Mouse (Mus musculus) hindbrain, embryonic 13.5 days (tissue): Measurements from ENCODE around the gene Akr1c18. TPM values are rescaled to one million over a fixed set of nuclear protein-coding genes. Genes with fewer than 3 reads are reported as not detected.
"Not testable (repeated sequence)": the region's sequence is repeated elsewhere in the genome, so short reads cannot be mapped to it uniquely, and the experiment has no call there.

ENCODE experiments used
- ATAC-seq: fragments of 200-750 bp; cut with Nextera tagmentation; 2 replicates; pipeline ENCODE4 v1.8.0; 2017; ENCODE audit warnings: moderate TSS enrichment; ENCODE audit not compliant: low FRiP score
- H3K27ac ChIP-seq: fragments of 300-500 bp; sonication (generic); 2 replicates; pipeline ENCODE4 v1.5.1; 2015; ENCODE audit warnings: inconsistent platforms, mild to moderate bottlenecking, moderate library complexity
- H3K27me3 ChIP-seq: fragments of 300-500 bp; sonication (generic); 2 replicates; pipeline ENCODE4 v1.6.1; 2015; ENCODE audit warnings: mild to moderate bottlenecking, inconsistent platforms
- H3K36me3 ChIP-seq: fragments of 300-500 bp; sonication (generic); 2 replicates; pipeline ENCODE4 v1.6.1; 2015; ENCODE audit warnings: mild to moderate bottlenecking, inconsistent platforms
- H3K4me1 ChIP-seq: fragments of 300-500 bp; sonication (generic); replicated peaks from 2 replicates; pipeline ENCODE4 v1.6.1; 2015; ENCODE audit warnings: inconsistent platforms
- H3K4me2 ChIP-seq: fragments of 300-500 bp; sonication (generic); 2 replicates; pipeline ENCODE4 v1.6.1; 2015; ENCODE audit warnings: inconsistent platforms, mild to moderate bottlenecking, moderate library complexity
- H3K4me3 ChIP-seq: fragments of 300-500 bp; sonication (generic); 2 replicates; pipeline ENCODE4 v1.5.1; 2015; ENCODE audit warnings: mild to moderate bottlenecking, inconsistent platforms
- H3K9ac ChIP-seq: fragments of 300-500 bp; sonication (generic); 2 replicates; pipeline ENCODE4 v1.6.1; 2015; ENCODE audit warnings: mild to moderate bottlenecking, inconsistent platforms
- H3K9me3 ChIP-seq: fragments of 300-500 bp; sonication (generic); 2 replicates; pipeline ENCODE4 v1.6.1; 2016; ENCODE audit warnings: inconsistent platforms
- WGBS: fragments of 180-500 bp; shearing (Covaris S2); methylation state at CpG from one replicate; pipeline ENCODE4 v1.1.7; 2015; 5-methylcytosine and 5-hydroxymethylcytosine counted together
- polyA plus RNA-seq: library from polyadenylated mRNA; unstranded; fragments of >200 nt; fragmentation: Nextera tagmentation; extraction: Ambion mirVana; gene quantifications from 2 replicates; pipeline ENCODE4 v1.2.1, GENCODE M21; 2015

Akr1c18 gene
- not detected in 2 replicates for polyA plus RNA-seq

DNA sequence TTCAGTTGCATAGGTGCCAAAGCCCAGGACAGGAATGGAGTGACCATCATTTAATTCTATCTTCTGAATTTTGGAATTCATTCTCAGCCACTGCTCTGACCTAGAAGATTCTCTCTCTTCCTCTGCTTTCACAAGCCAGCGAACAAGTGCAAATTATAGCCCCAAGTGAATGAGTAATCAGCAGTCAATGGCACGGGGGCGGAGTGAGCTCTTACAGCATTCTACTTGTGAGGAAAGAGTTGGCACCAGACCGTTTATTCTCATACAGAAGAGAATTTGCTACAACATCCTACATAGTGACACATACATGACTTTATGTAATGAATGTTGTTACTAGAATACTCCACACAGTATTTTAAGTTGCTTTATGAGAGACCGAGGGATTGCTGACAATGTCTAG lies at the start of gene Akr1c18:
TSS of gene Akr1c18 (minus strand) at position 137 of the 400 bp plus-strand sequence.
- Histone ChIP-seq H3K4me3 (no peak within 1 kb of the TSS), H3K27ac (no peak within 1 kb of the TSS), H3K4me2 (no peak within 1 kb of the TSS), H3K9me3 (no peaks in the 10 kb centered on the region), H3K36me3 (no peaks in the 10 kb centered on the region), H3K9ac (no peak within 1 kb of the TSS), H3K27me3 (no peaks in the 10 kb centered on the region), H3K4me1 (no peaks in the 10 kb centered on the region)
- no peak for ATAC-seq
- WGBS = 81% methylated on average over 5 of the region's 5 CpGs

DNA sequence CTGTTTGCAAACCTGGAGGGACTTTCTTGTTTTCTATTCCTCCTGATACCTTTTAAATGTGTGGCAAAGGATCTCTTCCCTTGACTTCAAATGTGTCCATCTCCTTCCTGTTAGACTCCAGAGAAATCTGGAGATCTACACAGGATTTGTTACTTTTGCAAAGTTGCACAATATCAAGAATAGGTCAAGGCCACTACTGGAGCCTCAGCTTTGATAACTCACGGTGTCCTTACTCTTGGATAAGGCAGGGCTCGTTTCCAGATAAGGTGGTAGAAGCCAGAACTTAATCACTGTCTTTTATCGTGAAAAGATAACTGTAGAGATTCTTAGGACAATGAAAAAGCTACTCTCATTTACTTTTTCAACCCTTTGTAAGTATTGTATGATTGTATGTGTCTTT lies 42.1 kb upstream of the Akr1c18 start:
- no peaks in the 10 kb centered on the region for H3K27me3 ChIP-seq
- no peaks in the 10 kb centered on the region for H3K9me3 ChIP-seq
- no peaks in the 10 kb centered on the region for H3K36me3 ChIP-seq
- H3K4me3 ChIP-seq = no peak overlapping the region
- no peak overlapping the region for H3K4me2 ChIP-seq
- no peak overlapping the region for H3K27ac ChIP-seq
- H3K4me1 ChIP-seq = no peaks in the 10 kb centered on the region
- 80% methylated on average over 3 of the region's 3 CpGs for WGBS
- no peak overlapping the region for H3K9ac ChIP-seq
- no peak for ATAC-seq

DNA sequence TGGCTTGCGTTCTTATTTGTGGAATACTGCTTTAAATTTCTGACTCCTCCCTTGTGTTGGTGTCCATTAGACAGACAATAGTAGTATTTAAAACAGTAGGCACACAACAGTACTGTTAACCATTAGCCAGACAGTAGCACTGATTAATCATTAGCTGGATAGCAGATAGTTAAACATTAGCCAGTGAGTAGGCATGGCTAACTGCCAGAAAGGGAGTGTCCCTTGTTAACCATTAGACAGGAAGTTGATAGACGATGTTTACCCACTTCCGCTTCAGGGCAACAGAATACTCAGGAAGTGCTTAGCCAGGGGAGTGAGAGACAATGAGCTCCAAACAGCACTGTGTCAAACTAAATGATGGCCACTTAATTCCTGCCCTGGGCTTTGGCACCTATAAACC lies 40.5 kb upstream of the Akr1c18 start, which contains the start of gene Akr1c13:
TSS of gene Akr1c13 (plus strand) at position 247 of the 400 bp plus-strand sequence.
- no peaks in the 10 kb centered on the region for H3K9me3 ChIP-seq
- peak within 1 kb of the TSS; percentile 10; the same call in 1 of the 2 replicates for H3K4me2 ChIP-seq
- H3K4me1 ChIP-seq = no peaks in the 10 kb centered on the region
- whole genome bisulfite sequencing = 47% methylated on average over 3 of the region's 3 CpGs
- ATAC-seq = peak; percentile 49; the same call in 1 of the 2 replicates
- H3K36me3 ChIP-seq = no peaks in the 10 kb centered on the region
- H3K4me3 ChIP-seq = no peak within 1 kb of the TSS
- no peaks in the 10 kb centered on the region for H3K27me3 ChIP-seq
- H3K27ac ChIP-seq = no peak within 1 kb of the TSS
- H3K9ac ChIP-seq = no peak within 1 kb of the TSS

DNA sequence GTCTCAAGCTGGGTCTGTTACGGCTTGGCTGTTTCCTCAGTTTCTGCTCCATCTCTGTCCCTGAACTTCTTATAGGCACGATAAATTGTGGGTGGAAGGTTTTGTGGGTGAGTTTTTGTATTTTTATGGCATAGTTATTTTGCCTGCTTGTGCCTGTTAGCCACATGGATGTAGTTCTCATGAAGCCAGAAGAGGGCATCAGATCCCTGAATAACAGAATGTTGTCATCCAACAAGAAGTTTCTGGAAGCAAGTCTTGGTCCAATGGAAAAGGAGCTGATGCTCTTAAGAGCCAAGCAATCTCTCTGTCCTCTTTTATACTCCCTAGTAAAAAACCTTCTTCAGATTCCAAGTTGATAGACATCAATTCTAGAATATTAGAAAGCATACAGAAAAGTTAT lies 37.7 kb upstream of the Akr1c18 start:
- H3K9me3 ChIP-seq = no peaks in the 10 kb centered on the region
- 98% methylated on average over 2 of the region's 2 CpGs for WGBS
- ATAC-seq = no peak

DNA sequence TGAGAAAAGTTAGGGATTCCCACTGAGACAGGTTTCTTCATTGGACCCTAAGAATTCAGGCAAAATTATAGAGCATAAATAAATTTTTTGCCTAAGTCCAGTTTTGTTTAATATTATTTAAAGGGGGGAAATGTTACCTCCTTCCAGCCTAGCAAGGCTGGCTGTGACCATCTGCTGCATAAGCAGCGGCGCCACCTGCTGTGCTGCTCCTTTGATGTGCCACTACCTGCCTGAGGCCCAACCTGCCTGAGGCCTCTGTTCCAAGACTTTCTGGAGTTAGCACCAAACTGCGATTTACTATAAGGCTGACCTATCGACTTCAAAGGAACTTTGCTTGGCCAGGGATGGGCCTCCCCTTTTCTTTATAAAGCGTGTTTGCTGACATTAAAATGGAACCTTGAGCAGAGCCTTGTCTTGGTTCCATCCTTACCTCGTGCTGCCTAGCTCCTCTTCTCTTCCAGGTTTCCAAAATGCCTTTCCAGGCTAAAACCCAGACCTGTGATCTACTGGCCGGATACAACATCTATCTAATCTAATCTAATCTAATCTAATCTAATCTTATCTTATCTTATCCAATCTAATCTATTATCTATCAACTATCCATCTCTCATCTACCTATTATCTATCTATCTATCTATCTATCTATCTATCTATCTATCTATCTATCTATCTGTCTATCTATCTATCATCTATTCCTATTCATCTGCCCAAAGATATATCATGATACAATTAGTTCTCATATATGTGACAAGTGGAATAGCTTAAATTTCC lies 36.4 kb upstream of the Akr1c18 start:
- H3K4me2 ChIP-seq, H3K4me1 ChIP-seq, H3K36me3 ChIP-seq, ATAC-seq, H3K4me3 ChIP-seq, H3K27me3 ChIP-seq, H3K9me3 ChIP-seq, H3K9ac ChIP-seq, H3K27ac ChIP-seq: not testable (repeated sequence)
- 81% methylated on average over 7 of the region's 7 CpGs for WGBS

More for the DNA sequence above, 37.7 kb upstream of the Akr1c18 start:
- Histone ChIP-seq H3K4me1 (no peaks in the 10 kb centered on the region), H3K4me3 (no peak overlapping the region), H3K27ac (no peak overlapping the region), H3K36me3 (no peaks in the 10 kb centered on the region), H3K27me3 (no peaks in the 10 kb centered on the region), H3K9ac (no peak overlapping the region), H3K4me2 (no peak overlapping the region)

DNA sequence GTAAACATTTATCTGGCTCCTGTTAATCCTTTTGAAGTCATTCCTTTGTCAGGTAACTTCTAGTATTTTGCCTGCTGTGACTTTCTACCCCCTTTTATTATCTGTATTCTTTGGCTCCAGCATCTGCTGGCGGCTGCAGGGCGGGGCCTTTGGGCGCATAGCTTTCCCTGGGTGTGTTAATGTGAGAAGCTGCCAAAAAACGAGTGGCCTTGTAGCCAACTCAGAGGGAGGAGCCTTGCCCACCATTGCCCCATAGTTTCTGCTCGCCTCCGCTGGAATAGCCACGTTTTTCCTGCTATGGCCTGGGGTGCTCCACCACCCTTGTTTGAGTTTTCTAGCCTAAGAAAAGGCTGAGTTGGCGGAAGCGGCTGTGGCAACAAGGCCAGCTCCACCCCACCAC lies 32.7 kb upstream of the Akr1c18 start:
- H3K4me1 ChIP-seq = no peaks in the 10 kb centered on the region
- WGBS = 61% methylated on average over 9 of the region's 9 CpGs
- H3K9ac ChIP-seq = no peak overlapping the region
- H3K9me3 ChIP-seq = 0 out of 2 replicates have a peak, but pooled peaks cover 8% of the 10 kb centered on the region
- ATAC-seq = no peak
- H3K27me3 ChIP-seq = no peaks in the 10 kb centered on the region
- no peak overlapping the region for H3K4me3 ChIP-seq
- H3K36me3 ChIP-seq = no peaks in the 10 kb centered on the region
- H3K4me2 ChIP-seq = no peak overlapping the region
- H3K27ac ChIP-seq = no peak overlapping the region

DNA sequence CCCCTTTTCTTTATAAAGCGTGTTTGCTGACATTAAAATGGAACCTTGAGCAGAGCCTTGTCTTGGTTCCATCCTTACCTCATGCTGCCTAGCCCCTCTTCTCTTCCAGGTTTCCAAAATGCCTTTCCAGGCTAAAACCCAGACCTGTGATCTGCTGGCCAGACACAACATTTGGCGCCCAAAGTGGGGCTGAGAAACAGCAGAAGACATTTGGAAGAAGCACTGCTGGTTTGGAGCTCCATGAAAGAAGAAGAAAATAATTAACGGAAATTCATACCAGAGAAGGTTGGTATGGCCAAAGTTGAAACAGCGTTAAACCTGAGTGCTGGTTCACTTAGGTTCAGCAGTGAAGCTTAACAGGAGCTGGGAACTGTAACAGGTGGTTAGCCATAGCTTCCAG lies 30.9 kb upstream of the Akr1c18 start:
- H3K4me1 ChIP-seq, H3K9ac ChIP-seq, H3K4me2 ChIP-seq, H3K27me3 ChIP-seq, H3K36me3 ChIP-seq, H3K27ac ChIP-seq, H3K4me3 ChIP-seq, H3K9me3 ChIP-seq, ATAC-seq: not testable (repeated sequence)
- 90% methylated on average over 4 of the region's 4 CpGs for WGBS

DNA sequence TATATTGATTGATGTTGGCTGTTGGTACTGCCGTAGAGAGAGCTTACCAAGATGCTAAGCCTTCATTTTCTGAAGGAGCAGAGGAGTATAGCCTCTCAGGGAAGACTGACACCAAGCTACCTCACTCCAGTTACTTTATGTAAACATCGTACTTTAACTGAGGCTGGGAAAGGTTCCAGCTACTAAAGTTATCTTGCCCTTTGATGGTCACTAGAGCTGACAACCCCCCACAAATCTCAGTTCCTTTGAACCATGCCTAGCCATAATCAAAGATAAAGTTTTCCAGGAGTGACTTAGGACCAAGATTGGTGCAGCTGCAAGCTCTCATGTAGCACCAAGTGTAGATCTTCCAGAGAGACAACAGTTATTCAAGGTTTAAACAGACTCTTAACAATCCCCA lies 22.5 kb upstream of the Akr1c18 start:
- H3K4me1 ChIP-seq = no peaks in the 10 kb centered on the region
- ATAC-seq = no peak
- no peaks in the 10 kb centered on the region for H3K36me3 ChIP-seq
- H3K27me3 ChIP-seq = no peaks in the 10 kb centered on the region
- H3K4me3 ChIP-seq = no peak overlapping the region
- no peaks in the 10 kb centered on the region for H3K9me3 ChIP-seq
- H3K4me2 ChIP-seq = no peak overlapping the region
- 76% methylated on average over 2 of the region's 2 CpGs for WGBS
- no peak overlapping the region for H3K9ac ChIP-seq
- no peak overlapping the region for H3K27ac ChIP-seq

DNA sequence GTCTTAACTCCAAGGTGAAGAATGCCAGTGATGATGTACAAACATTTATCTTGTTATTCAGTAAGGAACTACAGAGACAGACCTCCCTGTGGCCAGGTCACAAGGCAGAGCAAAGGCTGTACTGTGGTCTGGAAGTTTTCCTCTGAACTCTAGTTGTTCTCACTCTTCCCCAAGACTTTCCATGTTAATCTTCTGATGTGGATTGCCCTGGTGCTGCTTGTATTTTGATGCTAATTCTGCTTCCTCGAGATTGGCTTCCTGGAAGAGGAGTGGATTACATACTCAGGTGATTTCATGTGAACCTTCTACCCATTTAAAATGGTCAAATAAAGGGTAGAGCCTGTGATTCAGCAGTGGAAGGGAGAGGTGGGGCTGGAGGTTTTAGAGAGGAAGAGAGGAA lies 17.6 kb upstream of the Akr1c18 start:
- no peak for ATAC-seq

DNA sequence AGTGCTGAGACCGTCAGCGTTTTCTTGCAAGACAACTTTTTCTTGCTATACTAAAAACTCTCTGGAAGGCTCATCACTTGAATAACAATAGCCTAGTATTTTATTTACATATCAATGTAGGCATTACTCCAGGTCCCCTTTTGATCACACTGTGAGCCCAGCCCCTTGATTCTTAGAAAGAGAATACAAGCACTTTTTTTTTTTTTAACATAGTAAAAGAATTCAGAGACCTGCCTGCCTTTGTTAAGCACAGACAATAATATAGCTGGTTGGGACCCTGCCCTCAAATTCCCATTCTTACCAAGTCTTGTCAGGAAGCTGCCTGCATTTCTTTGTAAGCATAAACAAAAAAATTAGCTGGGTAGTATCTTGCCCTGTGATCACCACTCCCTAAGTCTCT lies 4.8 kb upstream of the Akr1c18 start:
- no peak overlapping the region for H3K9ac ChIP-seq
- H3K27ac ChIP-seq = no peak overlapping the region
- WGBS = 29% methylated on average over 2 of the region's 2 CpGs
- no peak for ATAC-seq
- H3K4me1 ChIP-seq = no peaks in the 10 kb centered on the region
- H3K4me3 ChIP-seq = no peak overlapping the region
- H3K4me2 ChIP-seq = no peak overlapping the region
- no peaks in the 10 kb centered on the region for H3K36me3 ChIP-seq
- no peaks in the 10 kb centered on the region for H3K9me3 ChIP-seq
- no peaks in the 10 kb centered on the region for H3K27me3 ChIP-seq

More for the DNA sequence above, 17.6 kb upstream of the Akr1c18 start:
- Histone ChIP-seq H3K27me3 (no peaks in the 10 kb centered on the region), H3K9me3 (no peaks in the 10 kb centered on the region), H3K9ac (no peak overlapping the region), H3K36me3 (no peaks in the 10 kb centered on the region), H3K4me2 (no peak overlapping the region), H3K4me1 (no peaks in the 10 kb centered on the region), H3K27ac (no peak overlapping the region), H3K4me3 (no peak overlapping the region)
- WGBS = 43% methylated on average over 1 of the region's 1 CpGs

DNA sequence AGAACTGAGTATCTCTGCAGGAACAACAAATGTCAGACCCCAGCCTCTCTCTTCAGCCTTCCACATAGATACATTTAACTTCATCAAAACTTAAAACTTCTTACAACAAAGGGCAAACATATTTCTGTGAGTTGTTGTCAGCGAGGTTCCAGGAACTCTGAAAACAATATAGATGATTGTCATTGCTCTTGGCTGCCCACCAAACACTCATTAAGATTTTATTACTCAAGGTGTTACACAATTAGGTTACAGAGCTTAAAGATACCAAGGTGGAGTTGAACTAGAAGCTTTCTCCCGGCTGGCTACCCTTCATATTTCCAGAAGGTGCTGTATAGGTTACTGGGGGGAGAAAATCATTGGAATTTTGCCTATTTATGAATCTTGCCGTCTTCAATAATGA lies 3.1 kb upstream of the Akr1c18 start:
- Histone ChIP-seq H3K27me3 (no peaks in the 10 kb centered on the region), H3K36me3 (no peaks in the 10 kb centered on the region), H3K9me3 (no peaks in the 10 kb centered on the region), H3K4me2 (no peak overlapping the region), H3K9ac (no peak overlapping the region), H3K4me1 (no peaks in the 10 kb centered on the region), H3K4me3 (no peak overlapping the region), H3K27ac (no peak overlapping the region)
- no peak for ATAC-seq
- WGBS = 86% methylated on average over 3 of the region's 3 CpGs

DNA sequence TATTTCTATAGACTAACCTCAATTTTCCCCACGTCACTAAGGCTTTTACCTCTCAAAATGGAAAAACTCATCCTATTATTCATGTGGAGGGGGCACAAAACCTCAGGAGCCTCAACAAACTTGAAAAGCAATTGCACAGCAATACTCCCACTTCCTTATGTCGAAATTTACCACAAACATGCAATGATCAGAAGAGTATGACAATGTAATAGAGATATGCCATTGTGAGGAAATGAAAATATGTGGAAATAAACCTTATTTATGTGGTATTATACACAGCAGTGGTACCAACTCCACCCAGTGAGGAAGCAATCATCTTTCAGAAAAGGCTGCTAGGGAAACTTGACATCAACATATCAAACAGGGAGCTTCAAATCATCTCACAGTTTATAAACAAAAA lies 2.5 kb upstream of the Akr1c18 start:
- H3K9ac ChIP-seq = no peak overlapping the region
- no peak overlapping the region for H3K27ac ChIP-seq
- no peak overlapping the region for H3K4me3 ChIP-seq
- H3K4me1 ChIP-seq = no peaks in the 10 kb centered on the region
- no peaks in the 10 kb centered on the region for H3K36me3 ChIP-seq
- H3K4me2 ChIP-seq = no peak overlapping the region
- ATAC-seq = no peak
- whole genome bisulfite sequencing = 79% methylated on average over 2 of the region's 2 CpGs
- H3K27me3 ChIP-seq = no peaks in the 10 kb centered on the region
- H3K9me3 ChIP-seq = no peaks in the 10 kb centered on the region

DNA sequence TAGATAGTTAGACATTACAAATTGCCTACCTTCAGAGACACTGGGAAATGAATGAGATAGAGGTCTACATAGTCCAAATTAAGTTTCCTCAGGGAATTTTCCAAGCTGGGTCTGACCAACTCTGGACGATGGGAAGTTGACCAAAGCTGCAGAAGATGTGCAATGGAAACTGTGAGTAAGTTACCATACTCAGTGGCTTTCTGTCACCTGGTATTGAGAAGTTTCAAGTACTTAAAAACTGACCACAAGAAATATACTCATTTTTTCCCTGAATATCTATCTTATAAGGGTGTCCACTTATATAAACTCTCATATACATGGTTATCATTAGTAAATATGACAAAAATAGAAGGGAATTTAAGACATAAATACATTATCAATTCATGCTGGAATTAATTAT lies 6.2 kb downstream of the Akr1c18 start:
- 88% methylated on average over 1 of the region's 1 CpGs for WGBS
- no peaks in the 10 kb centered on the region for H3K4me1 ChIP-seq
- ATAC-seq = no peak
- no peaks in the 10 kb centered on the region for H3K36me3 ChIP-seq
- H3K9me3 ChIP-seq = no peaks in the 10 kb centered on the region
- H3K27me3 ChIP-seq = no peaks in the 10 kb centered on the region
- H3K9ac ChIP-seq = no peak overlapping the region
- no peak overlapping the region for H3K4me2 ChIP-seq
- H3K27ac ChIP-seq = no peak overlapping the region
- no peak overlapping the region for H3K4me3 ChIP-seq
